Mouse (Mus musculus) monocyte, adult 5-6 weeks (primary cell): ENCODE data around the gene Fut8. TPM values are rescaled to one million over a fixed set of nuclear protein-coding genes. Genes with fewer than 3 reads are reported as not detected.

Experiments
- ATAC-seq: fragments of 153-309, 156-312 bp; replicated peaks from 2 replicates; pipeline ENCODE4 v1.8.0; 2017; ENCODE audit warnings: mild to moderate bottlenecking; ENCODE audit not compliant: low TSS enrichment, insufficient number of reproducible peaks, severe bottlenecking, poor library complexity, low FRiP score
- total RNA-seq: library from RNA; stranded (forward); fragments of 200-1000, 200-491, 200-594 nt; gene quantifications from 3 replicates; pipeline ENCODE4 v1.2.3, GENCODE M21; 2017

The Fut8 gene
- total RNA-seq, 1 experiment from 2014 or later = 43.4 TPM

DNA sequence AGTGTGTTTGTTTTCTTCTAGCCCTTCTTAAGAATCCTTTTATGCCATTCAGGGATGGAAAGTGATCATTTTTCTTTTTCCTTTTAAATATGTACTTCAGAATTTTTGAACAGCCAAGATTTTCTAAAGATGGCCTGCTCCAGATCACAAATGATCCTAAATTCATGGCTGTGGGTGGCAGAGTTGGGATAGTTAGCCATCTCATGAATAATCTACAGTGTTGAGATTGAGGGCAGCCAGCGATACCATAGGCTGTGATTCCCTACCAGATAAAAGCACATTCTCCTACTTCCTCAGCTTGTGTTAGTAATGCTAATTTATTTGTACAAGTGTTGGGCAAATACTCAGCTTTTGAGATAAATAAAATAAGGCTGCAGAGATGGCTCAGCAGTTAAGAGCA lies 228.3 kb downstream of the Fut8 start:
- ATAC-seq = no peak

- ATAC-seq = no peak
Measured at GRCm38 (mm10) chr12:77479931-77480330, 242.0 kb downstream of the Fut8 start.

- no peak for ATAC-seq
Measured at GRCm38 (mm10) chr12:77481153-77481552, 243.2 kb downstream of the Fut8 start.

DNA sequence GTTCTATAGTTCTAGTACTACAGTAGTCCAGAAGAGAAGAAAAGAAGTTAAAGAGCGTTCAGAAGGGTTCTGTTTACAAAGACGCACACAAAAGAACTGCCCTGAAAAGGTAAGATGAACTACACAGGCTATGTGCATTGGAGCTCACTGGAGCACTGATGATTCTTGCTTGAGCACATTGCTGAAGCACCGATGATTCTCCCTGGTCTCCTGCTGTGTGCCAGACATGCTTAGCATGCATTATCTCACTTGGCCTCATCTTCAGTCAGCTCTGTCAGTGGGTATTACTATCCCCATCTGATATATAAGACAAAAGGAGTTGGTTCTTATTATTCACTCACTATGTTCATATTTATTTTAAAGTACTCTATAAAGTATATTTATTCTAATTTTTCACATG lies 243.9 kb downstream of the Fut8 start:
- no peak for ATAC-seq

- no peak for ATAC-seq
Measured at GRCm38 (mm10) chr12:77483180-77483855, 245.4 kb downstream of the Fut8 start.

GRCm38 (mm10) chr12:77484761-77485160 lies 246.8 kb downstream of the Fut8 start:
- ATAC-seq = no peak

- no peak for ATAC-seq
Measured at GRCm38 (mm10) chr12:77491478-77491877, 253.6 kb downstream of the Fut8 start.

- no peak for ATAC-seq
Measured at GRCm38 (mm10) chr12:77495781-77496180, 257.9 kb downstream of the Fut8 start.

- ATAC-seq = no peak
Measured at GRCm38 (mm10) chr12:77498153-77498552, 260.2 kb downstream of the Fut8 start.

GRCm38 (mm10) chr12:77500439-77501055 lies 262.6 kb downstream of the Fut8 start:
- ATAC-seq = no peak

DNA sequence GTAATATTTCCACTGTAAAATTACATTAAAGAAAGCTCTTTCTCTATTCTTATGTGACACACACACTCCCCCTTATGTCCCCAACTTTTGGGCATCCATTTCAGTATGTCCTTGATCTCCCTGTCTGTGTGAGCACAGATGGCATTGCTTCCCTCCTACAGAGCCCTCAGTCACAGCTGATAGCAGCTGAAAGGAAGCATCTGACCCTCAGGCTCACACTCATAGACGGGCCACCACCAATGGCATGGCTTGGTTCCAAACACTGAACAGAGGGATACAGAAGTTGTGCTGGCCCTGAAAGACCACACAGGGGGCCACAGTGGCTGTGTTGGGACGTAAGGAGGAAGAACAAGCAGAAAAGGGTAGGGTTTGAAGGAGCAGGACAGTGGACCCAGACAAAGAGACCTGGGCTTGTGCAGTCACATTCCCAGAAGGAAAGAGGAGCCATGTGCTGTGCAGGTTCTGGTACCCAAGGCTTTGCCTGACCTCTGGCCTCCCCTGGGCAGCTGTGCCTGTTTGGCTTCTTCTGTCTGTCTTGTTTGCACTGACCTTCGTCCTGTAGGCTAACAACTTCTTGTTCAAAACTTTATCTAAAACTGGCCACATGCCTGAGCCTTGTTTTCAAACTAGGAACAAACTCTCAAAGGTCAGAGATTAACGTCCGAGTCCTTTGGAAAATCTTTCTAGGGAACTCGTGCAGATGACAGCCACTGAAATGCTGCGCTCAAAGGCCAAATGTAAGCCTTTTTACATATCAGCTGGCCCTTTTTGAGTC lies 263.7 kb downstream of the Fut8 start:
- ATAC-seq = no peak

DNA sequence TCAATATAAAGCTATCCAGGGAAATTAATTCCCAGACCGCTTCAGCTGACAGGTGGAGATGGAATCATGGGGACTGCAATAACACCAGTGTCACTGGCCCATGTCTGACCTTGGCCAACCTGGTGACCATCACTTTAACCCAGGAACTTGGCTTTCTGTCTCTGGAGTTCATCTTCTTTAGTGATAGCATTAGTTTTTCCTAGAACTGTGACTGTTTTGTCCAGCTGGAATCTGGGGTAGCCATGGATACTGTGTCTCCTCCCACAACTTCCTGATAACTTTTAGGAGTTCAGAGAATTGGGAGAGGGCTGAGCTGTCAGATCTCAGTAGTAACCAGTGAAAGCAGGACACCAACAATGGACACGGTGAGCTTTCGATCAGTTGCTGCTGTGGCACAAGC lies 264.3 kb downstream of the Fut8 start:
- ATAC-seq = no peak

DNA sequence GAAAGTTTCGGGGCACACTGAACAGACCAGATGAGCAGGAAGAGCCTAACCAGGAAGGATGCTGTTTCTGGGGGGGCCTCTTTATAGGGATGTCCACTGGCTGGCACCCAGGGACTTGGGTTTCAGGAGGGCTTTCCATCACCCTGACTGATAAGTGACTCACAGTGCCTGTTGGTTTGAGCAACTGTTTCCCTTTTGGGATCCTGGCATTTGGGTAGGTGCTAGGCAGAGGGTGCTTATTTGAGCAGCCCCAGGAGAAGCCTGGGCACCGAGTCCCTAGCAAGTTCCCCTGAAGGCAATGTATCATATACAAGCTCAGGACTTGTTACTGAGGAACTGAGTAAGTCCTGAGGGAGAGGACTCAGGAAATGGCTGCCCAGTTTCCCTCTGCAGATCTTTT lies 267.5 kb downstream of the Fut8 start:
- no peak for ATAC-seq

- ATAC-seq = no peak
Measured at GRCm38 (mm10) chr12:77507770-77508169, 269.8 kb downstream of the Fut8 start.

DNA sequence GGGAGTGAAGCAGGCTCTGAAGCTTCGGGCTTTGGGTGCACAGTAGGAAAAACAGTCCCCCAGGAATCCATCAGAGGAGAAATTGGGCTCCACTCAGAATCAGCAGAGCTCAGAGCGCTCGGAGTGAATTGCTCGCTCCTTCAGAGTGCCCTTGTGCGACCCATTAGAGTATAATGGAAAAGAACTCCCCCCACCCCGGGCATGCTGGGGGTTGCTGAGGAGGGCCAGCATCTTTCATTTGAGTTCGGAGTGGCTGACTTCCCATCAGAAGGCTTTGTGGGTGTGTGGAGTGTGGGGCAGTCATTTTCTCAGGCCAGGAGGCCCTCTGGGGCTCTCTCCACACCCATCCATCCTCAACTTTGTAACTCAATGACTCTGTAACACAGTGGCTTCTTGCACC lies 272.8 kb downstream of the Fut8 start:
- no peak for ATAC-seq

DNA sequence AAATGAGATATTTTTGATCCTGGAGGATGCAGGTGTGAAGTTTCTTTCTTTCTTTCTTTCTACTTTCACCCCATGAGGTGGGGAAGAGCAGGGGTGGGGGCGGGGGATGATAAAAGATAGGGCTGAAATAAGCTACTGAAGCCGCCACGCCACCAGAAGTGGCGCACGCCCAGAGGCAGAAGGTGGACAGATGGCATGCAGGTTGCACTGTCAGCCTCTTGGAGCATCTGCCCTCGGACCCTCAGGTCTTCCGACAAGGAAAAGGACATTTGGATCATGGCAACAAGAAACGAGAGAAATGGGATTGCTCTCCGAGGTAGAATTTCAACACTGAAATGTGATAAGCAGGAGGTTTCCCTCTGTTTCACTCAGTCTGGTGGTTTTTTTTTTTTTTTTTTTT lies 273.3 kb downstream of the Fut8 start:
- no peak for ATAC-seq

DNA sequence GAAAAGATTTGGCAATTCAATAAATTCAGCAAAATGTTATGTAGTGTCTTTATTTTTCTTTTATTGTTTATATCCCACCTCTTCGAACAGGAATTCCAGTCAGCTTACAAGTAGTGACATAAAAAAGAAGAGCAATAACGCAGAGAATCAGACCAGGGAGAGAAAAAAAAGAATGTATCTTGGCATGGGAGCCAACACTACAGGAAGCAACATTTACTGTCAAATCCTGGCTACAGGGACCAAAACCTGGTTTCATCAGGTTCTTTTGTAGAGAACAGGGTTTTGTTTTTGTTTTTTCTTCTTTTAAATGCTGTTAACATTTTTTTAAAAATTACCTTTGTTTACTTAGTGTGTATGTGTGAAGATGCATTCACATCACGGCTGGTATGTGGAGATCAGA lies 273.7 kb downstream of the Fut8 start:
- ATAC-seq = no peak

DNA sequence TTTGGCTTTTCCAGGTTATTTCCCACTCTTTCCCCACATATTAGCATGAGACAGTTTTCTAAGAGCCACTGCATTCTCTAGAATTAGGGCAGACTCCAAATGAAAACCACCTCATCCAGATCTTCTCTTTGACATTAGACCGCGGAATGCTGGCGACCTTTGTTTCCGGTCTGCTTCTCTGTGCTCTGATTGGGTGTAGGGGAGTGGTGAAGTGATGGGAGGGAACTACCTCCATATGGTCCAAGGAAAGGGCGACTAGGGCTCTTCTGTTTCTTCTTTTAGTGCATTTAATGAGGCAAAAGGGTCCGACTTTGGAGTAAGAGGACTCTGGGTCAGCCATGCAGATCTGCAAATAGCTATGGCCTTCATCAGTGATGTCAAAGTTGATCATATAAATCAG lies 278.9 kb downstream of the Fut8 start:
- no peak for ATAC-seq

GRCm38 (mm10) chr12:77517691-77518090 lies 279.8 kb downstream of the Fut8 start:
- no peak; the same call in 1 of the 2 replicates for ATAC-seq

DNA sequence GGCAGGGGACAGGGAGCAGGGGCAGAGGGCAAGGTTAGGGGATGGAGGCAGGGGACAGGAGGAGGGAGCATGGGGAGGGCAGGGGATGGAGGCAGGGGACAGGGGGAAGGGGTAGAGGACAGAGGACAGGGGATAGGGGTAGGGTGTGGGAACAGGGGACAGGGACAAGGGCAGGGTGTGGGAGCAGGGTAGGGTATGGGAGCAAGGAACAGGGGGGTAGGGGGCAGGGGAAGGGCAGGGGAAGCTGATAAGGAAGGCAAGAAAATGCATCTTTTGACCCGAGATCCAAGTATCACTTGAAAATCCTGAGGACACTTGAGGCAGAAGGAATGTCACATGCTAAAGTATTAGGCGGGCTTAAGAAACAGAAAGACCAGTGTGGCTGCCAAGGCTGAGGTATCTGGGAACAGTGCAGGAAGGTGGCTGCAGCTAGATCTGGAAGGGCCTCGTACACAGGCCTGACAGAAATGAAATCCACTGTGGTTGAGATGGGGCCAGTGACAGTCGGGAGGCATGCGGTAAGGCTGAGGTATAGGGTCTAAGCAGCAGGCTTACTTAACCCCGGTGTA lies 281.7 kb downstream of the Fut8 start:
- ATAC-seq = no peak
